Mouse (Mus musculus) megakaryocyte, adult 5-6 weeks (primary cell): ENCODE data around the gene Adamtsl1. TPM values are rescaled to one million over a fixed set of nuclear protein-coding genes. Genes with fewer than 3 reads are reported as not detected.

ENCODE experiments used
- ATAC-seq: 2 replicates; pipeline ENCODE4 v1.8.0; 2016; ENCODE audit warnings: mild to moderate bottlenecking, inconsistent platforms; ENCODE audit not compliant: poor library complexity, severe bottlenecking
- total RNA-seq, 2 experiments: library from RNA; stranded (forward) in 1 of 2; stranded (reverse) in 1 of 2; fragments of 153-499, 151-499 nt in 1 of 2; fragments of 221-1000, 200-1000 nt in 1 of 2; gene quantifications; 2 replicates each; pipeline versions ENCODE4 v1.2.3 to v1.2.4; 2015 to 2017

Adamtsl1 gene
- 0.36 and 0.73 TPM in 2 replicates for total RNA-seq (2015)
- total RNA-seq (2017), result 0.98 TPM in 1 of 2 replicates, not detected in the other

DNA sequence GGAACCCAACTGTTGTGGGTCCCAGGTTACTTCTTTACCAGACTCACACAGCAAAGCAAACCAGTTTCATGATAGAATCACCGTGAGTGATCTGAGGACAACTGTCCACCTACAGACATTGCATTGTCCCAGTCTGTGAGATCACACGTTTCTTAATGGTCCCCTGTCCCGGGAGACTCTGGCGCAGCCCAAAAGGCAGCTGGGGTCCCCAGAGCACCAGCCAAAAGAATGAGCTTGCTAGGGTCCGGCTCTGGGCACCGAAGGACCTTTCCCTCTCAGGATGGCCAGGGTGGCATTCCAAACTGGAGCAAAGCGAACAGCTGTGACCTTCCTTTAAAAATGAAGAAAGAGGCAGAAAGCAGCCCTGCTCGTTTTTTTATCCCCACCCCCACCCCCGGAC lies at the start of gene Adamtsl1:
Gene Adamtsl1, plus strand, starts transcription at position 381 of the 400 bp plus-strand sequence.
- no peak for ATAC-seq

- no peak for ATAC-seq
These were observed 30.4 kb upstream of the Adamtsl1 start for GRCm38 (mm10) chr4:85483586-85483985.

DNA sequence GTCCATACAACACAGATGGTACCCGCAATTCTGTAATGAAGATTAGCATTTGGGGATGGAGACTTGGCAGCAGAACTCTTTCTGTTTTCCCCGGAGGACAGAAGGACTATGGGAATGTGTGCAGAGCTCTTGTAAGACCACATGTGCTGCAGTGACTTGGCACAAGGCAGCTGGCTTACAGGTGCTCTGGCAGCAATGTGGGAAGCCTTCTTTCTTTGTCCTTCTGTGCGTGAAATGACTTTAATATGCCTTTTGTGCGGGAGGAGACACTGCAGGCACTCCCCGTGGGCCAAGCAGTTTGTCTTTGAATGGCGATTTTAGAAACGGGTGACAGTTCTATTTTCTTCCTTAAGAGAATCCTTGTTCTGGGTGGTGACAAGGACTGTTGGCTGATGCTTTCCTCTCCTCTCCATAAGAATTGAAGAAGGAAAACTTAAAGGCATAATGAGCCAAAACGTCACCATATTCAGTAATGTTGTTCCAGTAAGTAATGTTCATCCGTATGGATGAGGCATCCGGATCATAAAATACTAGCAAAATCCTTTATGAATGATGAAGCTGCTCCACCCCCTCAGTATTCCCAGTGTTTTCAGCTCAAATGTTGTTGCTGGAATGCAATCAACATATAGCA lies 27.5 kb upstream of the Adamtsl1 start:
- ATAC-seq, result no peak

- ATAC-seq, result no peak
These were observed 8.3 kb upstream of the Adamtsl1 start for GRCm38 (mm10) chr4:85505718-85506117.

DNA sequence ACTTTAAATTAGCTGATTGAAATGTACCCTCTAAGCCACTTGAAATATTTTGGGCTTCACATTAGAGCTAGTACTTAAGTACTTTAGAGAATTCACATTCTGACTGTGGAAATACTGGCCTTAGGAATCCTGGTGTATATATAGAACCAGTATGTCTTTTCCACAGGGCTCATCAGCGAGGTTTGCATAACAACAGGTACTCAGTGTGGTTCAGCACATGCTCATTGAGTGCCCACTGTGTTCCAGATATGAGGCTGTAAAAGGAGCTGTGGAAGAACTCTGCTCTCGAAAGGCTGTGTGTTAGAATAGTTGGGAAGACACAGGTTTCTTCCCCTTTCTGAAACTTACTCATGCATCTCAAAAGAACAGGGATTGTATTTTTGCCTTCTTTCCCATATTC lies 7.0 kb upstream of the Adamtsl1 start:
- no peak for ATAC-seq

DNA sequence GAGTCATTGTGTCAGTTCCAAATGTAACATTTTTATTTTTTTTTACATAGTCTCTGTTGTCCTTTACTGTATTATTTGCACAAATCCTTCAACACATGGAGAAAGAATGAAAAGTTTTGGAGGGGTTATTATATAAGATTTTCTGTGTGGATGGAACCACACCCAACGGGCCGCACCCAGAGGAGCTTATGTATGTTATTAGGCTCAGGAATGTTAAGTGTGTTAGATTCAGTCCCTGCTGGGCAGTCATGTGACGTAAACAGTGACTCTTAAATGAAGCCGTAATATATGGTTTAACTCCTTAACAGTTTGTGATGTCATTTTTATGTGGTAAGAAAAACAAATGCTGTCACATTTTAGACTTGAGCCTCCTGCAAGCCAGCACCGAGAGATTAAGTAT lies 6.5 kb upstream of the Adamtsl1 start:
- no peak for ATAC-seq

GRCm38 (mm10) chr4:85513288-85513687 lies 684 bp upstream of the Adamtsl1 start:
- no peak for ATAC-seq

DNA sequence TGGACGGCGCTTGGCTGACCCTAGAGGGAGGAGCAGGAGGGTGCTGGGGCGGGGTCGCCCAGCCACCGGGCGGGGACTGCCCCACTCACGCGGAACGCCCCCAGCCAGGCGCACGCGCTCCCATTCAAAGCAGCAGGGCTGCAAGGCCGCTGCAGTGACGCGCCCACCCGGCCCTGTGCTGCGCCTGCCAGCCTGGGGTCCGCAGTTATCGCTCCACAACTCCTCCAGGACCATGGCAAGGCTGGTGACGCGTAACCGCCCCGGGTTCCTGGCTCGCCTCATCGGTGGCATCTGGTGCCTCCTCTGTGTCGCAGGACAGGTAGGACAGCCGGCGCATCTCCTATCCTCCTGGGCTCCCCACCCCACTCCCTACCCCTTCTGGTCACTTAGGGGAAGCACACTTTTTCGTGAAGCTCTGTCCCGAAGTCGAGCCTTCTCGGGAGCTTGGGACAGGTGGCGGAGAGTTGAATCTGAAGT lies 271 bp downstream of the Adamtsl1 start:
- ATAC-seq, result no peak

- ATAC-seq, result no peak
These were observed 13.1 kb downstream of the Adamtsl1 start for GRCm38 (mm10) chr4:85526966-85527566.

- peak; percentile 40; the same call in 1 of the 2 replicates for ATAC-seq
These were observed 15.9 kb downstream of the Adamtsl1 start for GRCm38 (mm10) chr4:85529852-85530251.

GRCm38 (mm10) chr4:85539677-85540076 lies 25.7 kb downstream of the Adamtsl1 start:
- no peak for ATAC-seq

GRCm38 (mm10) chr4:85543221-85543620 lies 29.2 kb downstream of the Adamtsl1 start:
- no peak for ATAC-seq

DNA sequence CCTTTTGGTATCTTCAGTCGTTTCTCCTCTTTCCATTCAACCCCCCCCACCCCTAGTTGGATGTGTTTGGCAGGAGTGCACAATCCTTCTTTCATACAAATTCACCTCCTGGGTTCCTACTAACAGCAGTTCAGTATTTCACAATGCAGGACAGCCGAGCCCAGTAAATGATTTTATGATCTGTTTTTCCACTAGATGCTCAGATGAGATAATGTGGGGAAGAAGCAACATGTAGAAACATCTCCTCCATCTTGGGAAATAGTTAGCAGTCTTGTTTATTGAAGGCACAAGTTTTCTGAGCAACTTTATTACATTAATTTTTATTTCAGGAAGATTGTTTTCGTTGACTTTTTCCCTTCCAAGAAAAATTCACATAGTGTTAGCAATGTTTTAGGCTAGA lies 40.7 kb downstream of the Adamtsl1 start:
- no peak for ATAC-seq

GRCm38 (mm10) chr4:85559753-85560152 lies 45.8 kb downstream of the Adamtsl1 start:
- ATAC-seq, result no peak

DNA sequence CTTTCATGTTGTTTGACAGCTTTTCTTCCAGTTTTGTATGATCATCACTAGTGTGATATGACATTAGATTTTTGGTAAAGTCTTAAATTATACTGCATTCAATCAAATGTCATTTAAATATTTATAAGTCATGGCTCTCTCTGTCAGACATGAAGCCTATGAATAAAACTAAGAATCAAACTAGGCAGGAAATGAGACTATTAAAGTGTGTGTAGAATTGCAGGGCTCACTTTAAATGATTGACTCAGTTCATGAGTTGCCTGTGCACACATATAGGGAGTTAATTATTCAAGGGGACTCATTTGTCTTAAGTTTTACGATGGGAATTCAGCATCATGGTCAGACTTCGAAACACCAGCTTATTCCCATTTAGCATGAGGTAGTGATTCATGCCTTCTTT lies 71.5 kb downstream of the Adamtsl1 start:
- ATAC-seq, result no peak

DNA sequence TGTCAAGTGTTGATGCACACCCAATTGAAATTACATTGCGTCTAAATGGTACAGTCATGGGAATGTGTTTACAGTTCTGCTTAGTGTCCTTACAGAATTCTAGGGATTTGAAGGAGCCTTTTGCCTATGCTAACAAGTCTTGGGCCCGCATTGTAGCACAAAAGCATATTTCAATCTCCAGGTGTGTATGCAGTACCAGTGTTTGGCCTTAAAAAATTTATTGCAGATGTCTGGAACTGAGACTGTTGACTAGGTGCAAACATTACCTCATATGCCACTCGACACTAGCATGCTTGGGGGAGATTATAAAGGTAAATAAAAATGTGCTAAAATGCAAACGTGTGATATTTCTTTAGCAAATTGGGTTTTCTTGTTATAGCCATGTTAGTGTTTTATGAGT lies 75.0 kb downstream of the Adamtsl1 start:
- no peak for ATAC-seq

- ATAC-seq, result peak; percentile 27; the same call in 1 of the 2 replicates
These were observed 77.1 kb downstream of the Adamtsl1 start for GRCm38 (mm10) chr4:85591037-85591436.

DNA sequence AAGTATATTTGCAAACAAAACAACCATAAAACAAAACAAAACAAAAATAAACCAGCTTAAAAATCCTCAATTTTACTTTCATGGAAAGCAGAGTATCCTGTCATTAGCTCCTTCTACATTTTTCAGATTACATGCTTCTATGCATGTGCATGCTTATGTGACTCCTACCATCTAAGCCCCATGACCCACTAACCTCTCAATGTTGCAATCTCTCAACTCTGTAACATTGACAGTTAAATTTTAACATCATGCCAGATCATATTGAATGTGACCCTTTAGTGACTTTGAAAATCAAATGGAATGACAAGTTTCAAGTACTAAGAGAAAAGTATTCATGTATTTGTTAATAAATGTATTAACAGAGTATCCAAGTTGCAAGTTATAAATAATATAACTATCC lies 80.2 kb downstream of the Adamtsl1 start:
- no peak for ATAC-seq

- ATAC-seq, result no peak
These were observed 99.4 kb downstream of the Adamtsl1 start for GRCm38 (mm10) chr4:85613331-85613730.

DNA sequence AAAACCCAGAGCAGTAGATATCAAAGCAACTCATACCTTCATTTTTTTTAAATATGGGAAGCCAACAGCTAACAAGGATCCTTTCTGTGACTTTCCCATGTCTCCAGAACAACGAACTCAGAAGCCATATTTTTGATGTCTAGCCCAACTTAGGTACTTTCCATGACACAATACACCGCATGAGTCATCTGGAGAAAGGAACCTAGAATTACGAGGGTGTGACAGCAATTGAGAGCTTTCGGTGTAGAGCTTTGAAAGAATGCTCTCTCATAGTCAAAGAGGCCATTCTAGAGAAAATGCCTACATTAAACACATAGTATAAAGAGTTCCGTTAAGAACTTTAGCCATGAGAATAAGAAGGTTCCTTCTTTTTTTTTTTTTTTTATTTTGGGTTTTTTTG lies 104.8 kb downstream of the Adamtsl1 start:
- ATAC-seq, result no peak

DNA sequence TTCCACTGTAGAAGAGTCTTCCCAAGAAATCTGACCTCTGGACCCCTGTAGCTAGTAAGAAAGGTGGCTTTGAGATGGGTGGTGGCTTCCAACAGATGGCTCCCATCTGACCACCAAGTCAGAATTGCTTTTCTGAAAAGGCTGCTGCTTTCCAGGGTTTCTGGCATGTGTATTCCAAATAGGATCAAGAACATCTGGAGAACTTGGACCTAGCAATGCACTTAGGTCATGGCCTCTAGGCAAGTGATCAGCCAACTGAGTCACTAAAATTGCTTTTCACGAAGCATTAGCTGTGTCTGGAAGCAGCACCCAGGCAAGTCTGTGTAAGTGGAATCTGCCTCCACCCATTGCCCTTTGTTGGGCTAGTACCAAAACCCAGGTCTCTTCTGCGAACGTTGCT lies 105.3 kb downstream of the Adamtsl1 start:
- ATAC-seq, result no peak

GRCm38 (mm10) chr4:85629381-85629780 lies 115.4 kb downstream of the Adamtsl1 start:
- ATAC-seq, result no peak

- no peak for ATAC-seq
These were observed 155.3 kb downstream of the Adamtsl1 start for GRCm38 (mm10) chr4:85669271-85669670.
